Mouse (Mus musculus): ENCODE results near the gene Agrp. TPM values are rescaled to one million over a fixed set of nuclear protein-coding genes. Genes with fewer than 3 reads are reported as not detected.
A peak's percentile ranks its signal among the peaks of the same experiment; 100 is the strongest.

Gene Agrp
- polyA plus RNA-seq (2012; rRNA removed), result 0.21 and 0.32 TPM in 2 replicates

- no peak for DNase-seq (ENCODE audit: low read depth, low spot score)
- 1% methylated on average over 61 of the region's 63 CpGs for WGBS
Measured at GRCm38 (mm10) chr8:105636963-105637510, at the start of gene Agrp. Gene Agrp (minus strand): TSS chr8:105637393.

- DNase-seq (ENCODE audit: low read depth, low spot score), result no peak
- 54% methylated on average over 6 of the region's 6 CpGs for WGBS
Measured at GRCm38 (mm10) chr8:105686551-105686950, 49.4 kb upstream of the Agrp start.

GRCm38 (mm10) chr8:105685796-105686308 is 48.7 kb upstream of the Agrp start, which contains the start of gene Carmil2:
Gene Carmil2 (plus strand): TSS chr8:105686274.
- no peak for DNase-seq (ENCODE audit: low read depth, low spot score)
- WGBS, result 8% methylated on average over 26 of the region's 26 CpGs

GRCm38 (mm10) chr8:105685325-105685724 is 48.1 kb upstream of the Agrp start:
- DNase-seq (ENCODE audit: low read depth, low spot score), result no peak
- WGBS, result 67% methylated on average over 7 of the region's 7 CpGs

GRCm38 (mm10) chr8:105677891-105678290 is 40.7 kb upstream of the Agrp start:
- DNase-seq (ENCODE audit: low read depth, low spot score), result no peak
- 65% methylated on average over 1 of the region's 1 CpGs for WGBS

GRCm38 (mm10) chr8:105661167-105661566 is 24.0 kb upstream of the Agrp start:
- WGBS, result 56% methylated on average over 3 of the region's 3 CpGs
- no peak for DNase-seq (ENCODE audit: low read depth, low spot score)

GRCm38 (mm10) chr8:105657641-105658040 is 20.4 kb upstream of the Agrp start:
- DNase-seq (ENCODE audit: low read depth, low spot score), result no peak

GRCm38 (mm10) chr8:105648929-105649328 is 11.7 kb upstream of the Agrp start:
- 100% methylated on average over 1 of the region's 1 CpGs for WGBS
- no peak for DNase-seq (ENCODE audit: low read depth, low spot score)

- WGBS, result 94% methylated on average over 1 of the region's 1 CpGs
- no peak for DNase-seq (ENCODE audit: low read depth, low spot score)
Measured at GRCm38 (mm10) chr8:105645205-105645604, 8.0 kb upstream of the Agrp start.

GRCm38 (mm10) chr8:105640511-105640910 is 3.3 kb upstream of the Agrp start:
- WGBS, result 49% methylated on average over 2 of the region's 2 CpGs
- no peak for DNase-seq (ENCODE audit: low read depth, low spot score)

GRCm38 (mm10) chr8:105639835-105640234 is 2.6 kb upstream of the Agrp start:
- WGBS, result 26% methylated on average over 1 of the region's 1 CpGs
- no peak for DNase-seq (ENCODE audit: low read depth, low spot score)

GRCm38 (mm10) chr8:105638510-105638909 is 1.3 kb upstream of the Agrp start:
- no peak for DNase-seq (ENCODE audit: low read depth, low spot score)
- 72% methylated on average over 4 of the region's 4 CpGs for WGBS

- DNase-seq (ENCODE audit: low read depth, low spot score), result no peak
- WGBS, result 0% methylated on average over 11 of the region's 11 CpGs
Measured at GRCm38 (mm10) chr8:105637601-105638041, 428 bp upstream of the Agrp start.

GRCm38 (mm10) chr8:105636018-105636962 is 903 bp downstream of the Agrp start, which contains the start of gene Ctcf:
Gene Ctcf (plus strand): TSS chr8:105636568.
- DNase-seq (ENCODE audit: low read depth, low spot score), result peak; percentile 48
- WGBS, result under 1% methylated on average over 108 of the region's 126 CpGs

GRCm38 (mm10) chr8:105635481-105635880 is 1.7 kb downstream of the Agrp start:
- WGBS, result 2% methylated on average over 11 of the region's 11 CpGs

GRCm38 (mm10) chr8:105634771-105635458 is 2.3 kb downstream of the Agrp start:
- WGBS, result 53% methylated on average over 2 of the region's 2 CpGs
- no peak for DNase-seq (ENCODE audit: low read depth, low spot score)

More at GRCm38 (mm10) chr8:105635481-105635880, 1.7 kb downstream of the Agrp start:
- DNase-seq (ENCODE audit: low read depth, low spot score), result no peak

GRCm38 (mm10) chr8:105629337-105629736 is 7.9 kb downstream of the Agrp start:
- DNase-seq (ENCODE audit: low read depth, low spot score), result no peak
- WGBS, result 79% methylated on average over 4 of the region's 4 CpGs

- no peak for DNase-seq (ENCODE audit: low read depth, low spot score)
- WGBS, result 77% methylated on average over 1 of the region's 1 CpGs
Measured at GRCm38 (mm10) chr8:105626086-105626485, 11.1 kb downstream of the Agrp start.

- 67% methylated on average over 1 of the region's 1 CpGs for WGBS
- DNase-seq (ENCODE audit: low read depth, low spot score), result no peak
Measured at GRCm38 (mm10) chr8:105624831-105625230, 12.4 kb downstream of the Agrp start.

GRCm38 (mm10) chr8:105624401-105624800 is 12.8 kb downstream of the Agrp start:
- 63% methylated on average over 3 of the region's 3 CpGs for WGBS
- DNase-seq (ENCODE audit: low read depth, low spot score), result no peak

Measured in large intestine, adult 2 months (tissue).